ENCODE assay signal across 8 mouse cellular contexts in the genomic region with DNA sequence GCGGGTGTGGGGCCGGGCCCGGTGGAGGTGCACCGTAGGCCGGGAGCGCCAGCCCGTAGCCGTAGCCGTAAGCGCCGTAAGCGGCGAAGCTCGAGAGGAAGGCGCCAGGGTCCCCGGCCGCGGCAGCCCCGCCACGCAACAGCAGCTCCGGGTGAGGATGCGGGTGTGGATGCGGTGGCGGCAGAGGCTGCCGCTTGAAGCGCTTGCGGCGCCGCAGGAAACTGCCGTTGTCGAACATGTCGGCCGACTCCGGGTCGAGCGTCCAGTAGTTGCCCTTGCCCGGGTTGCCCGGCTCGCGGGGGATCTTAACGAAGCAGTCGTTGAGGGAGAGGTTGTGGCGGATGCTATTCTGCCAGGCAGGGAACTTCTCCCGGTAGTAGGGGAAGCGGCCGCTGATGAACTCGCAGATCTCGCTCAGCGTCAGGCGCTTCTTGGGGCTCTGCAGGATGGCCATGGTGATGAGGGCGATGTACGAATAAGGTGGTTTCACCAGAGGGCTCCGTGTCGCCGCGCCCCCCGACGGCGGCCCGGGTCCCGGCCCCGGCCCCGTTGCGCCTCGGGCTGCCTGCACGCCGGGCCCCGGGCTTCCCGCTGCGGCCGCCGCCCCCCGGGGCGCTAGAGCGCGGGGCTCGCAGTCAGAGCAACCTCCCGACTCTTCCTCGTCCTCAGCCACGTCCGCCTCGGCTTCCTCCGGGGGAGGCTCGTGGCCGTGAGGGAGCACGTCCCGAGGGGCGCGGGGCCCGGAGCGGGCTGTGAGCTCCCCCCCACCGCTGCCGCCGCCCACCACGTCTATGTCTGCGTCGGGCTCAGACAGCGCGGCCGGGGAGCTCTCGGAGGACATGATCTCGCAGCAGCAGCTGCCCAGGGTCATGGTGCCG. TPM values are rescaled to one million over a fixed set of nuclear protein-coding genes. Genes with fewer than 3 reads are reported as not detected.
DNase-seq lines count a peak whose midpoint lies in the region; ATAC-seq lines count a peak whose summit lies in the region.

No protein-coding gene starts in this region.

- WGBS in kidney, embryonic 16.5 days = under 1% methylated on average over 100 of the region's 103 CpGs
- under 1% methylated on average over 95 of the region's 103 CpGs for WGBS in midbrain, embryonic 14.5 days

- H3K9me3 ChIP-seq in kidney, embryonic 16.5 days (ENCODE audit: low read length) = no peaks in the 10 kb centered on the region
- H3K9me3 ChIP-seq in midbrain, embryonic 14.5 days (ENCODE audit: control insufficient read depth, low read length) = no peaks in the 10 kb centered on the region

- H3K4me2 ChIP-seq in kidney, embryonic 16.5 days (replicated peaks; ENCODE audit: low read depth, low read length) = peak overlapping the region; percentile 79
- peak overlapping the region; percentile 64 for H3K4me2 ChIP-seq in midbrain, embryonic 14.5 days (ENCODE audit: low read length)

- peaks cover 14% of the 10 kb centered on the region for H3K4me1 ChIP-seq in kidney, embryonic 16.5 days (ENCODE audit: insufficient read depth, low read length)
- 0 out of 2 replicates have a peak, but pooled peaks cover 3% of the 10 kb centered on the region for H3K4me1 ChIP-seq in midbrain, embryonic 14.5 days (ENCODE audit: control insufficient read depth, insufficient read depth, low read length)

- peak; percentile 16 to 42 for DNase-seq in layer of hippocampus, postnatal 10 days (ENCODE audit: low spot score in 2 of 2)
- DNase-seq in layer of hippocampus, postnatal 25 days (ENCODE audit: extremely low spot score in 1 of 2, low spot score in 1 of 2) = no peak
- DNase-seq in adrenal gland, postnatal 14 days = peak; percentile 41
- peak; percentile 59 for DNase-seq in midbrain, embryonic 14.5 days
- peak; percentile 46 for DNase-seq in testis, postnatal 14 days (ENCODE audit: low spot score)
- DNase-seq in Muller cell, postnatal 12 days (ENCODE audit: inconsistent ontology term) = no peak

- peak overlapping the region; percentile 69 for H3K4me3 ChIP-seq in kidney, embryonic 16.5 days (ENCODE audit: low read length)
- H3K4me3 ChIP-seq in midbrain, embryonic 14.5 days (replicated peaks; ENCODE audit: low read depth, low read length) = peak overlapping the region; percentile 38

- peak overlapping the region; percentile 94 for H3K27ac ChIP-seq in kidney, embryonic 16.5 days (ENCODE audit: low read length)
- no peak overlapping the region for H3K27ac ChIP-seq in midbrain, embryonic 14.5 days (replicated peaks; ENCODE audit: low read depth, low read length)

- ATAC-seq in granulocyte monocyte progenitor cell, adult 5-6 weeks (replicated peaks; ENCODE audit: poor library complexity, severe bottlenecking) = peak; percentile 24
- ATAC-seq in kidney, embryonic 16.5 days (ENCODE audit: low FRiP score, low TSS enrichment) = peak; percentile 46
- peak; percentile 3; the same call in 1 of the 2 replicates for ATAC-seq in midbrain, embryonic 14.5 days (ENCODE audit: low FRiP score, low TSS enrichment)

- H3K9ac ChIP-seq in kidney, embryonic 16.5 days (replicated peaks; ENCODE audit: low read length) = peak overlapping the region; percentile 75
- H3K9ac ChIP-seq in midbrain, embryonic 14.5 days (replicated peaks; ENCODE audit: low read length) = peak overlapping the region; percentile 23; the same call in 1 of the 2 replicates

- peaks cover 70% of the 10 kb centered on the region for H3K27me3 ChIP-seq in kidney, embryonic 16.5 days (ENCODE audit: insufficient read depth, low read length)
- H3K27me3 ChIP-seq in midbrain, embryonic 14.5 days (ENCODE audit: control insufficient read depth, insufficient read depth, low read length) = peaks cover 98% of the 10 kb centered on the region

- no peaks in the 10 kb centered on the region for H3K36me3 ChIP-seq in kidney, embryonic 16.5 days (ENCODE audit: insufficient read depth, low read length)
- H3K36me3 ChIP-seq in midbrain, embryonic 14.5 days (ENCODE audit: control insufficient read depth, insufficient read depth, low read length) = no peaks in the 10 kb centered on the region

RNA-seq across cellular contexts. Expression of a gene that starts 0.5 kb away (rescaled TPM):
- under 1 TPM; 0.20 to 0.39 TPM for total RNA-seq in layer of hippocampus, postnatal 10 days (2021)
- total RNA-seq in layer of hippocampus, postnatal 25 days (2021) = under 1 TPM; 0.17 to 0.35 TPM
- 1.6 and 1.9 TPM in 2 replicates for total RNA-seq in adrenal gland, postnatal 14 days (2021)
- 0.32 and 1.0 TPM in 2 replicates for total RNA-seq in granulocyte monocyte progenitor cell, adult 5-6 weeks (2014; fragmentation: Nextera tagmentation)
- total RNA-seq in granulocyte monocyte progenitor cell, adult 5-6 weeks (2017) = 0.30 and 1.3 TPM in 2 replicates
- 1.8 and 2.5 TPM in 2 replicates for polyA plus RNA-seq in kidney, embryonic 16.5 days (2015; fragmentation: Nextera tagmentation; extraction: Ambion mirVana)
- 0.11 and 0.54 TPM in 2 replicates for polyA plus RNA-seq in midbrain, embryonic 14.5 days (2014; fragmentation: Nextera tagmentation; extraction: Ambion mirVana)

RNA-seq across cellular contexts. Expression of a gene that starts 17.6 kb away (rescaled TPM):
- total RNA-seq in layer of hippocampus, postnatal 10 days (2021) = not detected
- total RNA-seq in layer of hippocampus, postnatal 25 days (2021) = not detected
- not detected in 2 replicates for total RNA-seq in adrenal gland, postnatal 14 days (2021)
- total RNA-seq in granulocyte monocyte progenitor cell, adult 5-6 weeks (2014; fragmentation: Nextera tagmentation) = not detected in 2 replicates
- total RNA-seq in granulocyte monocyte progenitor cell, adult 5-6 weeks (2017) = not detected in 2 replicates
- not detected in 2 replicates for polyA plus RNA-seq in kidney, embryonic 16.5 days (2015; fragmentation: Nextera tagmentation; extraction: Ambion mirVana)
- polyA plus RNA-seq in midbrain, embryonic 14.5 days (2014; fragmentation: Nextera tagmentation; extraction: Ambion mirVana) = not detected in 2 replicates

Comparison
In these comparisons a context has a peak if more than half of its experiments do, and no peak if none do; other contexts are left out.
1. DNase-seq: peak in layer of hippocampus, postnatal 10 days (2 of 2), adrenal gland, postnatal 14 days (single experiment), midbrain, embryonic 14.5 days (single experiment) and testis, postnatal 14 days (single experiment); none in layer of hippocampus, postnatal 25 days (0 of 2) and Muller cell, postnatal 12 days (single experiment).
2. Peak in every context shown above with its lines, with median percentiles within 50 percentile points of each other: ATAC-seq.